ENCODE assay signal across 17 mouse cellular contexts in genomic region chr8:108183296-108183695, GRCm38 (mm10).
DNase-seq lines count a peak whose midpoint lies in the region; ATAC-seq and TF ChIP-seq lines count a peak whose summit lies in the region.
"Had no signal": no experiment of that assay in that cellular context is flagged by ENCODE, and none has a peak within 500 bp of the region (broad histone marks: within the 10 kb centered on the region; RNA-seq: fewer than 3 reads in every experiment).

No protein-coding gene starts in this region.

- H3K79me2 ChIP-seq in CH12.LX (replicated peaks; ENCODE audit: control insufficient read depth, extremely low read depth, insufficient read depth, poor library complexity, severe bottlenecking) = no peaks in the 10 kb centered on the region

- no peak overlapping the region for H3K9ac ChIP-seq in intestine, embryonic 14.5 days (ENCODE audit: low read length)
- no peak overlapping the region for H3K9ac ChIP-seq in intestine, embryonic 16.5 days (ENCODE audit: low read depth, low read length)
- H3K9ac ChIP-seq in CH12.LX (ENCODE audit: insufficient read depth, low read depth) = no peak overlapping the region
- no peak overlapping the region for H3K9ac ChIP-seq in midbrain, embryonic 14.5 days (replicated peaks; ENCODE audit: low read length)
- H3K9ac ChIP-seq: forebrain, embryonic 13.5 days; forebrain, postnatal 0 days; heart, embryonic 12.5 days had no signal

- WGBS in intestine, embryonic 14.5 days = 86% methylated on average over 4 of the region's 4 CpGs
- WGBS in intestine, embryonic 16.5 days = 82% methylated on average over 4 of the region's 4 CpGs
- 61% methylated on average over 4 of the region's 4 CpGs for WGBS in midbrain, embryonic 14.5 days

- TF ChIP-seq CTCF in CH12.LX (conservative IDR thresholded peaks at IDR 0.05 in 1 of 2, IDR thresholded peaks at IDR 0.05 in 1 of 2; ENCODE audit: low read depth in 2 of 2, low read length in 2 of 2) = no peak

- H3K9me3 ChIP-seq in intestine, embryonic 14.5 days (ENCODE audit: control insufficient read depth, low read length) = no peaks in the 10 kb centered on the region
- no peaks in the 10 kb centered on the region for H3K9me3 ChIP-seq in intestine, embryonic 16.5 days (ENCODE audit: control insufficient read depth, low read length)
- no peaks in the 10 kb centered on the region for H3K9me3 ChIP-seq in CH12.LX (replicated peaks; ENCODE audit: low read length)
- no peaks in the 10 kb centered on the region for H3K9me3 ChIP-seq in midbrain, embryonic 14.5 days (ENCODE audit: control insufficient read depth, low read length)
- H3K9me3 ChIP-seq: forebrain, embryonic 13.5 days; heart, embryonic 12.5 days; hindbrain, embryonic 10.5 days had no signal

- TF ChIP-seq POLR2A in CH12.LX (IDR thresholded peaks at IDR 0.05; ENCODE audit: low read depth, low read length) = no peak

- in situ Hi-C loops in CH12.LX (cut with MboI; ENCODE audit: low pct_ligation_motif_present, low pct_unique_long_range_greater_than_20kb, low sequenced_read_pairs) = no loop called here

- no peak for TF ChIP-seq EP300 in CH12.LX (IDR thresholded peaks at IDR 0.05; ENCODE audit: low read length)

- no peak for ATAC-seq in intestine, embryonic 14.5 days (replicated peaks; ENCODE audit: low FRiP score, low TSS enrichment, low read depth)
- no peak for ATAC-seq in intestine, embryonic 16.5 days
- no peak for ATAC-seq in midbrain, embryonic 14.5 days (ENCODE audit: low FRiP score, low TSS enrichment)
- ATAC-seq: forebrain, embryonic 13.5 days; forebrain, postnatal 0 days had no signal

- H3K36me3 ChIP-seq in intestine, embryonic 14.5 days (ENCODE audit: control insufficient read depth, insufficient read depth, low read length) = no peaks in the 10 kb centered on the region
- H3K36me3 ChIP-seq in intestine, embryonic 16.5 days (ENCODE audit: control insufficient read depth, insufficient read depth, low read length) = no peaks in the 10 kb centered on the region
- H3K36me3 ChIP-seq in CH12.LX (replicated peaks in 1 of 2; ENCODE audit: control insufficient read depth in 1 of 2, insufficient read depth in 1 of 2, low read length in 1 of 2) = no peaks in the 10 kb centered on the region
- no peaks in the 10 kb centered on the region for H3K36me3 ChIP-seq in midbrain, embryonic 14.5 days (ENCODE audit: control insufficient read depth, insufficient read depth, low read length)
- H3K36me3 ChIP-seq: G1E; heart, embryonic 12.5 days; hindbrain, embryonic 10.5 days had no signal

- peak; percentile 9 for DNase-seq in intestine, embryonic 14.5 days (ENCODE audit: low spot score)
- no peak for DNase-seq in CH12.LX (ENCODE audit: extremely low read depth)
- no peak for DNase-seq in midbrain, embryonic 14.5 days
- DNase-seq in retina, postnatal 1 day = peak; percentile 60
- DNase-seq in liver = no peak
- no peak for DNase-seq in cerebellum, postnatal 4 days (ENCODE audit: low spot score in 2 of 2)
- DNase-seq: adrenal gland, adult 8-10 months; adrenal gland, postnatal 36 days; cerebellum, adult 2 months; cerebellum, postnatal 10 days; forebrain, postnatal 0 days; gastrocnemius, postnatal 14 days had no signal

- H3K4me3 ChIP-seq in intestine, embryonic 14.5 days (ENCODE audit: low read depth, low read length) = no peak overlapping the region
- H3K4me3 ChIP-seq in intestine, embryonic 16.5 days (ENCODE audit: low read length) = no peak overlapping the region
- peak overlapping the region in 1 of 3 experiments; percentile 11 for H3K4me3 ChIP-seq in CH12.LX (replicated peaks in 1 of 3; ENCODE audit: low read depth in 2 of 3, low read length in 2 of 3, poor library complexity in 1 of 3)
- no peak overlapping the region for H3K4me3 ChIP-seq in midbrain, embryonic 14.5 days (replicated peaks; ENCODE audit: low read depth, low read length)
- H3K4me3 ChIP-seq: forebrain, embryonic 13.5 days; heart, embryonic 12.5 days; hindbrain, embryonic 10.5 days had no signal

- H3K27ac ChIP-seq in intestine, embryonic 14.5 days (ENCODE audit: low read depth) = no peak overlapping the region
- H3K27ac ChIP-seq in intestine, embryonic 16.5 days (ENCODE audit: low read length) = no peak overlapping the region
- no peak overlapping the region for H3K27ac ChIP-seq in CH12.LX (ENCODE audit: insufficient read depth, low read depth)
- H3K27ac ChIP-seq in midbrain, embryonic 14.5 days (replicated peaks; ENCODE audit: low read depth, low read length) = peak overlapping the region; percentile 66; the same call in 1 of the 2 replicates
- H3K27ac ChIP-seq: forebrain, embryonic 13.5 days had no signal

- no peak for TF ChIP-seq RAD21 in CH12.LX (IDR thresholded peaks at IDR 0.05; ENCODE audit: low read depth, low read length)

- no peaks in the 10 kb centered on the region for H3K27me3 ChIP-seq in intestine, embryonic 14.5 days (replicated peaks; ENCODE audit: control insufficient read depth, insufficient read depth, low read length)
- H3K27me3 ChIP-seq in intestine, embryonic 16.5 days (replicated peaks; ENCODE audit: control insufficient read depth, insufficient read depth, low read length) = no peaks in the 10 kb centered on the region
- no peaks in the 10 kb centered on the region for H3K27me3 ChIP-seq in CH12.LX (replicated peaks)
- no peaks in the 10 kb centered on the region for H3K27me3 ChIP-seq in midbrain, embryonic 14.5 days (ENCODE audit: control insufficient read depth, insufficient read depth, low read length)
- H3K27me3 ChIP-seq: forebrain, embryonic 13.5 days; heart, embryonic 12.5 days had no signal

- H3K4me1 ChIP-seq in intestine, embryonic 14.5 days (replicated peaks; ENCODE audit: control insufficient read depth, insufficient read depth, low read length) = no peaks in the 10 kb centered on the region
- no peaks in the 10 kb centered on the region for H3K4me1 ChIP-seq in intestine, embryonic 16.5 days (ENCODE audit: control insufficient read depth, insufficient read depth, low read length)
- H3K4me1 ChIP-seq in CH12.LX (ENCODE audit: control insufficient read depth in 1 of 2, insufficient read depth in 2 of 2) = peaks cover 2 to 11% of the 10 kb centered on the region in 2 experiments
- H3K4me1 ChIP-seq in midbrain, embryonic 14.5 days (ENCODE audit: control insufficient read depth, insufficient read depth, low read length) = 0 out of 2 replicates have a peak, but pooled peaks cover 7% of the 10 kb centered on the region
- H3K4me1 ChIP-seq: forebrain, embryonic 13.5 days; heart, embryonic 12.5 days had no signal

- no peak overlapping the region for H3K4me2 ChIP-seq in intestine, embryonic 14.5 days (ENCODE audit: low read length)
- H3K4me2 ChIP-seq in intestine, embryonic 16.5 days (ENCODE audit: low read depth, low read length) = no peak overlapping the region
- H3K4me2 ChIP-seq in CH12.LX (ENCODE audit: insufficient read depth, low read depth, poor library complexity, severe bottlenecking) = peak overlapping the region; percentile 22
- H3K4me2 ChIP-seq in midbrain, embryonic 14.5 days (ENCODE audit: low read length) = no peak overlapping the region
- H3K4me2 ChIP-seq: forebrain, embryonic 13.5 days; heart, embryonic 12.5 days had no signal

- dilution Hi-C loops in CH12.LX (cut with MboI; ENCODE audit: extremely low pct_ligation_motif_present, extremely low pct_unique_long_range_greater_than_20kb, low sequenced_read_pairs) = no loop called here

TF ChIP-seq in CH12.LX, 34 proteins besides CTCF, POLR2A, EP300 and RAD21:
- no peak for TF ChIP-seq KAT2A (IDR thresholded peaks at IDR 0.05; ENCODE audit: insufficient replicate concordance, low read length)
- no peak for TF ChIP-seq ZKSCAN1 (IDR thresholded peaks at IDR 0.05; ENCODE audit: borderline replicate concordance, low read depth, low read length)
- TF ChIP-seq TCF12 (IDR thresholded peaks at IDR 0.05; ENCODE audit: low read depth, low read length) = no peak
- TF ChIP-seq UBTF (IDR thresholded peaks at IDR 0.05; ENCODE audit: low read depth, low read length) = no peak
- TF ChIP-seq SIN3A (IDR thresholded peaks at IDR 0.05; ENCODE audit: low read length) = no peak
- TF ChIP-seq GABPA (IDR thresholded peaks at IDR 0.05; ENCODE audit: insufficient replicate concordance, low read depth, low read length) = no peak
- TF ChIP-seq TBP (conservative IDR thresholded peaks at IDR 0.05; ENCODE audit: low read depth, low read length) = no peak
- no peak for TF ChIP-seq IRF4 (IDR thresholded peaks at IDR 0.05; ENCODE audit: low read depth, low read length)
- no peak for TF ChIP-seq NRF1 (IDR thresholded peaks at IDR 0.05; ENCODE audit: low read depth, low read length)
- no peak for TF ChIP-seq MXI1 (IDR thresholded peaks at IDR 0.05; ENCODE audit: low read depth, low read length)
- TF ChIP-seq HCFC1 (IDR thresholded peaks at IDR 0.05; ENCODE audit: low read depth, low read length) = no peak
- TF ChIP-seq MAFK (IDR thresholded peaks at IDR 0.05; ENCODE audit: insufficient replicate concordance, low read length) = no peak

Comparison
In these comparisons a context has a peak if more than half of its experiments do, and no peak if none do; other contexts are left out.
1. DNase-seq: peak in intestine, embryonic 14.5 days (single experiment) and retina, postnatal 1 day (single experiment); none in CH12.LX (single experiment), midbrain, embryonic 14.5 days (single experiment), liver (single experiment) and cerebellum, postnatal 4 days (0 of 2).